Mouse (Mus musculus): ENCODE measurements around the gene Gna13. TPM values are rescaled to one million over a fixed set of nuclear protein-coding genes. Genes with fewer than 3 reads are reported as not detected.

The Gna13 gene
- polyA plus RNA-seq, 1 experiment from 2014 or later = 20.7 TPM

GRCm38 (mm10) chr11:109355771-109356388, 6.8 kb upstream of the Gna13 start:
- no peak overlapping the region for H3K4me3 ChIP-seq (ENCODE audit: low read length)
- H3K9me3 ChIP-seq (replicated peaks; ENCODE audit: control insufficient read depth, low read length) = no peaks in the 10 kb centered on the region
- H3K36me3 ChIP-seq (ENCODE audit: control insufficient read depth, insufficient read depth) = no peaks in the 10 kb centered on the region
- WGBS = 56% methylated on average over 16 of the region's 16 CpGs
- no peak overlapping the region for H3K4me2 ChIP-seq (ENCODE audit: low read depth, low read length)
- H3K4me1 ChIP-seq (ENCODE audit: control insufficient read depth, insufficient read depth, low read length) = peaks cover 25% of the 10 kb centered on the region
- no peaks in the 10 kb centered on the region for H3K27me3 ChIP-seq (ENCODE audit: control insufficient read depth, insufficient read depth, low read length)
- no peak overlapping the region for H3K9ac ChIP-seq (ENCODE audit: low read length)
- ATAC-seq (replicated peaks; ENCODE audit: extremely low read depth, insufficient read depth, low FRiP score) = no peak
- peak overlapping the region; percentile 31 for H3K27ac ChIP-seq (ENCODE audit: low read length)

GRCm38 (mm10) chr11:109357171-109357570, 5.5 kb upstream of the Gna13 start:
- H3K9ac ChIP-seq (ENCODE audit: low read length) = no peak overlapping the region
- no peak overlapping the region for H3K4me2 ChIP-seq (ENCODE audit: low read depth, low read length)
- H3K4me3 ChIP-seq (ENCODE audit: low read length) = no peak overlapping the region
- no peak overlapping the region for H3K27ac ChIP-seq (ENCODE audit: low read length)
- WGBS = 76% methylated on average over 5 of the region's 5 CpGs
- H3K36me3 ChIP-seq (ENCODE audit: control insufficient read depth, insufficient read depth) = no peaks in the 10 kb centered on the region
- no peak for ATAC-seq (replicated peaks; ENCODE audit: extremely low read depth, insufficient read depth, low FRiP score)
- no peaks in the 10 kb centered on the region for H3K27me3 ChIP-seq (ENCODE audit: control insufficient read depth, insufficient read depth, low read length)
- H3K4me1 ChIP-seq (ENCODE audit: control insufficient read depth, insufficient read depth, low read length) = peaks cover 35% of the 10 kb centered on the region
- no peaks in the 10 kb centered on the region for H3K9me3 ChIP-seq (replicated peaks; ENCODE audit: control insufficient read depth, low read length)

- 22% methylated on average over 3 of the region's 3 CpGs for WGBS
- H3K9me3 ChIP-seq (replicated peaks; ENCODE audit: control insufficient read depth, low read length) = no peaks in the 10 kb centered on the region
- no peaks in the 10 kb centered on the region for H3K36me3 ChIP-seq (ENCODE audit: control insufficient read depth, insufficient read depth)
- no peak overlapping the region for H3K4me3 ChIP-seq (ENCODE audit: low read length)
- H3K27ac ChIP-seq (ENCODE audit: low read length) = peak overlapping the region; percentile 77
- H3K4me1 ChIP-seq (ENCODE audit: control insufficient read depth, insufficient read depth, low read length) = peaks cover 34% of the 10 kb centered on the region
- peak; percentile 19; the same call in 1 of the 2 replicates for ATAC-seq (replicated peaks; ENCODE audit: extremely low read depth, insufficient read depth, low FRiP score)
- H3K9ac ChIP-seq (ENCODE audit: low read length) = 0 out of 2 replicates have a peak overlapping the region, but pooled peaks have one; percentile 13
- no peak overlapping the region for H3K4me2 ChIP-seq (ENCODE audit: low read depth, low read length)
- H3K27me3 ChIP-seq (ENCODE audit: control insufficient read depth, insufficient read depth, low read length) = no peaks in the 10 kb centered on the region
These were observed 4.1 kb upstream of the Gna13 start for GRCm38 (mm10) chr11:109358549-109358948.

GRCm38 (mm10) chr11:109359043-109359752, 3.4 kb upstream of the Gna13 start:
- Histone ChIP-seq H3K36me3 (ENCODE audit: control insufficient read depth, insufficient read depth) (no peaks in the 10 kb centered on the region), H3K4me1 (ENCODE audit: control insufficient read depth, insufficient read depth, low read length) (peaks cover 30% of the 10 kb centered on the region), H3K9me3 (replicated peaks; ENCODE audit: control insufficient read depth, low read length) (no peaks in the 10 kb centered on the region), H3K9ac (ENCODE audit: low read length) (no peak overlapping the region), H3K4me3 (ENCODE audit: low read length) (no peak overlapping the region), H3K27ac (ENCODE audit: low read length) (peak overlapping the region; percentile 77), H3K4me2 (ENCODE audit: low read depth, low read length) (no peak overlapping the region), H3K27me3 (ENCODE audit: control insufficient read depth, insufficient read depth, low read length) (no peaks in the 10 kb centered on the region)
- WGBS = 60% methylated on average over 13 of the region's 13 CpGs
- no peak for ATAC-seq (replicated peaks; ENCODE audit: extremely low read depth, insufficient read depth, low FRiP score)

GRCm38 (mm10) chr11:109360102-109360501, 2.5 kb upstream of the Gna13 start:
- H3K27me3 ChIP-seq (ENCODE audit: control insufficient read depth, insufficient read depth, low read length) = no peaks in the 10 kb centered on the region
- H3K4me3 ChIP-seq (ENCODE audit: low read length) = no peak overlapping the region
- H3K4me2 ChIP-seq (ENCODE audit: low read depth, low read length) = no peak overlapping the region
- no peaks in the 10 kb centered on the region for H3K36me3 ChIP-seq (ENCODE audit: control insufficient read depth, insufficient read depth)
- H3K9me3 ChIP-seq (replicated peaks; ENCODE audit: control insufficient read depth, low read length) = no peaks in the 10 kb centered on the region
- H3K27ac ChIP-seq (ENCODE audit: low read length) = peak overlapping the region; percentile 67
- 84% methylated on average over 6 of the region's 6 CpGs for WGBS
- no peak overlapping the region for H3K9ac ChIP-seq (ENCODE audit: low read length)
- no peak for ATAC-seq (replicated peaks; ENCODE audit: extremely low read depth, insufficient read depth, low FRiP score)
- H3K4me1 ChIP-seq (ENCODE audit: control insufficient read depth, insufficient read depth, low read length) = peaks cover 37% of the 10 kb centered on the region

GRCm38 (mm10) chr11:109360581-109361040, 2.0 kb upstream of the Gna13 start:
- Histone ChIP-seq H3K27ac (ENCODE audit: low read length) (peak overlapping the region; percentile 67), H3K4me1 (ENCODE audit: control insufficient read depth, insufficient read depth, low read length) (peaks cover 41% of the 10 kb centered on the region), H3K4me3 (ENCODE audit: low read length) (no peak overlapping the region), H3K36me3 (ENCODE audit: control insufficient read depth, insufficient read depth) (no peaks in the 10 kb centered on the region), H3K9ac (ENCODE audit: low read length) (peak overlapping the region; percentile 54; the same call in 1 of the 2 replicates), H3K4me2 (ENCODE audit: low read depth, low read length) (no peak overlapping the region), H3K9me3 (replicated peaks; ENCODE audit: control insufficient read depth, low read length) (no peaks in the 10 kb centered on the region), H3K27me3 (ENCODE audit: control insufficient read depth, insufficient read depth, low read length) (no peaks in the 10 kb centered on the region)
- ATAC-seq (replicated peaks; ENCODE audit: extremely low read depth, insufficient read depth, low FRiP score) = no peak
- 58% methylated on average over 12 of the region's 12 CpGs for WGBS

- no peak for ATAC-seq (replicated peaks; ENCODE audit: extremely low read depth, insufficient read depth, low FRiP score)
- H3K9ac ChIP-seq (ENCODE audit: low read length) = no peak overlapping the region; the same call in 1 of the 2 replicates
- H3K27me3 ChIP-seq (ENCODE audit: control insufficient read depth, insufficient read depth, low read length) = no peaks in the 10 kb centered on the region
- 69% methylated on average over 7 of the region's 7 CpGs for WGBS
- H3K4me2 ChIP-seq (ENCODE audit: low read depth, low read length) = peak overlapping the region; percentile 87
- H3K9me3 ChIP-seq (replicated peaks; ENCODE audit: control insufficient read depth, low read length) = no peaks in the 10 kb centered on the region
- peaks cover 46% of the 10 kb centered on the region for H3K4me1 ChIP-seq (ENCODE audit: control insufficient read depth, insufficient read depth, low read length)
- no peak overlapping the region for H3K4me3 ChIP-seq (ENCODE audit: low read length)
- H3K27ac ChIP-seq (ENCODE audit: low read length) = peak overlapping the region; percentile 95
- H3K36me3 ChIP-seq (ENCODE audit: control insufficient read depth, insufficient read depth) = peaks cover 5% of the 10 kb centered on the region
These were observed 1.4 kb upstream of the Gna13 start for GRCm38 (mm10) chr11:109361241-109361630.

GRCm38 (mm10) chr11:109361631-109362462, 784 bp upstream of the Gna13 start:
- peaks cover 52% of the 10 kb centered on the region for H3K4me1 ChIP-seq (ENCODE audit: control insufficient read depth, insufficient read depth, low read length)
- no peak; the same call in 1 of the 2 replicates for ATAC-seq (replicated peaks; ENCODE audit: extremely low read depth, insufficient read depth, low FRiP score)

More at GRCm38 (mm10) chr11:109361631-109362462, 784 bp upstream of the Gna13 start:
- Histone ChIP-seq H3K27ac (ENCODE audit: low read length) (peak overlapping the region; percentile 95), H3K4me3 (ENCODE audit: low read length) (peak overlapping the region; percentile 81), H3K27me3 (ENCODE audit: control insufficient read depth, insufficient read depth, low read length) (no peaks in the 10 kb centered on the region), H3K9ac (ENCODE audit: low read length) (peak overlapping the region; percentile 91), H3K9me3 (replicated peaks; ENCODE audit: control insufficient read depth, low read length) (no peaks in the 10 kb centered on the region), H3K36me3 (ENCODE audit: control insufficient read depth, insufficient read depth) (peaks cover 5% of the 10 kb centered on the region), H3K4me2 (ENCODE audit: low read depth, low read length) (peak overlapping the region; percentile 87)
- WGBS = 3% methylated on average over 27 of the region's 27 CpGs
